Mouse (Mus musculus) forebrain, embryonic 11.5 days (tissue): ENCODE measurements at regions not wholly inside any gene's neighbourhood (a gene's known extent, or its start where the extent isn't known, plus 50 kb on each side); places are given as distances from the start of the nearest gene placed in this dataset.

Experiments used
- ATAC-seq: fragments of 200-750 bp; cut with Nextera tagmentation; replicated peaks from 2 replicates; pipeline ENCODE4 v1.8.0; 2017; ENCODE audit warnings: moderate TSS enrichment; ENCODE audit not compliant: low FRiP score
- DNase-seq: peaks from one replicate; pipeline ENCODE4 v3.0.0-alpha.2; 2017; ENCODE audit warnings: low spot score
- H3K27ac ChIP-seq: fragments of 300-500 bp; sonication (generic); 2 replicates; pipeline ENCODE4 v1.5.1; 2014; ENCODE audit warnings: low read depth, low read length
- H3K27me3 ChIP-seq: fragments of 300-500 bp; sonication (generic); 2 replicates; pipeline ENCODE4 v1.6.1; 2014; ENCODE audit warnings: mild to moderate bottlenecking, low read length, mixed read lengths; ENCODE audit not compliant: control insufficient read depth, insufficient read depth
- H3K36me3 ChIP-seq: fragments of 300-500 bp; sonication (generic); 2 replicates; pipeline ENCODE4 v1.6.1; 2014; ENCODE audit warnings: mild to moderate bottlenecking, low read length, moderate library complexity, mixed read lengths; ENCODE audit not compliant: control insufficient read depth, insufficient read depth
- H3K4me1 ChIP-seq: fragments of 300-500 bp; sonication (generic); replicated peaks from 2 replicates; pipeline ENCODE4 v1.6.1; 2014; ENCODE audit warnings: low read length, mixed read lengths; ENCODE audit not compliant: control insufficient read depth, insufficient read depth
- H3K4me2 ChIP-seq: fragments of 300-500 bp; sonication (generic); 2 replicates; pipeline ENCODE4 v1.6.1; 2014; ENCODE audit warnings: low read depth, mild to moderate bottlenecking, low read length, moderate library complexity, mixed read lengths; ENCODE audit not compliant: severe bottlenecking
- H3K4me3 ChIP-seq: fragments of 300-500 bp; sonication (generic); 2 replicates; pipeline ENCODE4 v1.5.1; 2014; ENCODE audit warnings: low read depth, low read length
- H3K9ac ChIP-seq: fragments of 300-500 bp; sonication (generic); 2 replicates; pipeline ENCODE4 v1.6.1; 2014; ENCODE audit warnings: low read length
- H3K9me3 ChIP-seq: fragments of 300-500 bp; sonication (generic); 2 replicates; pipeline ENCODE4 v1.6.1; 2016; ENCODE audit warnings: low read length, mixed read lengths; ENCODE audit not compliant: control insufficient read depth
- WGBS: fragments of 180-500 bp; shearing (Covaris S2); extraction: QIAGEN DNeasy Blood & Tissue Kit; methylation state at CpG from one replicate; pipeline ENCODE4 v1.1.7; 2014; 5-methylcytosine and 5-hydroxymethylcytosine counted together

GRCm38 (mm10) chr2:171675411-171675810 is 367.9 kb downstream of the Cbln4 start:
- no peak for DNase-seq

GRCm38 (mm10) chr2:171670945-171671547 is 372.2 kb downstream of the Cbln4 start:
- Histone ChIP-seq H3K27ac (no peak overlapping the region), H3K4me1 (no peaks in the 10 kb centered on the region), H3K36me3 (no peaks in the 10 kb centered on the region), H3K27me3 (no peaks in the 10 kb centered on the region), H3K9ac (no peak overlapping the region), H3K9me3 (no peaks in the 10 kb centered on the region), H3K4me2 (no peak overlapping the region), H3K4me3 (no peak overlapping the region)
- ATAC-seq: no peak
- no peak for DNase-seq
- WGBS: 86% methylated on average over 8 of the region's 8 CpGs

More at GRCm38 (mm10) chr2:171675411-171675810, 367.9 kb downstream of the Cbln4 start:
- H3K9me3 ChIP-seq: no peaks in the 10 kb centered on the region
- H3K36me3 ChIP-seq: no peaks in the 10 kb centered on the region
- no peak overlapping the region for H3K9ac ChIP-seq
- no peaks in the 10 kb centered on the region for H3K4me1 ChIP-seq
- 83% methylated on average over 2 of the region's 2 CpGs for WGBS
- no peak overlapping the region for H3K4me2 ChIP-seq
- no peak for ATAC-seq
- no peak overlapping the region for H3K4me3 ChIP-seq
- H3K27me3 ChIP-seq: no peaks in the 10 kb centered on the region
- H3K27ac ChIP-seq: no peak overlapping the region

- Histone ChIP-seq H3K9ac (no peak overlapping the region), H3K27ac (no peak overlapping the region), H3K4me3 (no peak overlapping the region), H3K9me3 (no peaks in the 10 kb centered on the region), H3K4me2 (no peak overlapping the region), H3K27me3 (no peaks in the 10 kb centered on the region), H3K36me3 (no peaks in the 10 kb centered on the region), H3K4me1 (no peaks in the 10 kb centered on the region)
- ATAC-seq (peak; percentile 74), DNase-seq (no peak)
- 41% methylated on average over 4 of the region's 4 CpGs for WGBS
These were observed 374.2 kb downstream of the Cbln4 start for GRCm38 (mm10) chr2:171668791-171669645.

GRCm38 (mm10) chr2:171662571-171662970 is 380.7 kb downstream of the Cbln4 start:
- Histone ChIP-seq H3K36me3 (no peaks in the 10 kb centered on the region), H3K27ac (no peak overlapping the region), H3K9me3 (no peaks in the 10 kb centered on the region), H3K4me3 (no peak overlapping the region), H3K4me2 (no peak overlapping the region), H3K9ac (no peak overlapping the region), H3K27me3 (no peaks in the 10 kb centered on the region), H3K4me1 (no peaks in the 10 kb centered on the region)
- WGBS: 93% methylated on average over 6 of the region's 6 CpGs
- DNase-seq (no peak), ATAC-seq (no peak)

- DNase-seq (no peak), ATAC-seq (no peak)
- Histone ChIP-seq H3K4me2 (no peak overlapping the region), H3K4me1 (0 out of 2 replicates have a peak, but pooled peaks cover 3% of the 10 kb centered on the region), H3K9ac (no peak overlapping the region), H3K9me3 (no peaks in the 10 kb centered on the region), H3K27ac (no peak overlapping the region), H3K4me3 (no peak overlapping the region), H3K36me3 (no peaks in the 10 kb centered on the region), H3K27me3 (no peaks in the 10 kb centered on the region)
- 77% methylated on average over 8 of the region's 8 CpGs for WGBS
These were observed 381.3 kb downstream of the Cbln4 start for GRCm38 (mm10) chr2:171661896-171662511.

- Histone ChIP-seq H3K4me1 (0 out of 2 replicates have a peak, but pooled peaks cover 3% of the 10 kb centered on the region), H3K9ac (no peak overlapping the region), H3K9me3 (no peaks in the 10 kb centered on the region), H3K27ac (no peak overlapping the region), H3K4me3 (no peak overlapping the region), H3K27me3 (no peaks in the 10 kb centered on the region), H3K4me2 (no peak overlapping the region), H3K36me3 (no peaks in the 10 kb centered on the region)
- WGBS: 46% methylated on average over 7 of the region's 7 CpGs
- DNase-seq (no peak), ATAC-seq (no peak)
These were observed 386.1 kb downstream of the Cbln4 start for GRCm38 (mm10) chr2:171657125-171657524.

- Histone ChIP-seq H3K4me1 (no peaks in the 10 kb centered on the region), H3K9me3 (no peaks in the 10 kb centered on the region), H3K4me3 (no peak overlapping the region), H3K9ac (no peak overlapping the region), H3K4me2 (no peak overlapping the region), H3K27me3 (no peaks in the 10 kb centered on the region), H3K36me3 (no peaks in the 10 kb centered on the region), H3K27ac (no peak overlapping the region)
- ATAC-seq (no peak), DNase-seq (no peak)
- WGBS: 84% methylated on average over 4 of the region's 4 CpGs
These were observed 401.5 kb downstream of the Cbln4 start for GRCm38 (mm10) chr2:171641730-171642129.

- Histone ChIP-seq H3K9me3 (no peaks in the 10 kb centered on the region), H3K36me3 (no peaks in the 10 kb centered on the region), H3K4me1 (no peaks in the 10 kb centered on the region), H3K9ac (no peak overlapping the region), H3K4me3 (no peak overlapping the region), H3K27me3 (no peaks in the 10 kb centered on the region), H3K4me2 (no peak overlapping the region), H3K27ac (no peak overlapping the region)
- DNase-seq (no peak), ATAC-seq (no peak)
- 92% methylated on average over 9 of the region's 9 CpGs for WGBS
These were observed 402.8 kb downstream of the Cbln4 start for GRCm38 (mm10) chr2:171640478-171640877.
